Mouse (Mus musculus) E14TG2a.4 (cell line): ENCODE measurements around the gene Gm10721.
"Not testable (repeated sequence)": the region's sequence is repeated elsewhere in the genome, so short reads cannot be mapped to it uniquely, and the experiment has no call there.

Experiments used
- CTCF ChIP-seq: conservative IDR thresholded peaks from 2 replicates; pipeline ENCODE4 v1.5.1; 2014; ENCODE audit warnings: low read length
- NANOG ChIP-seq: IDR thresholded peaks from 2 replicates; pipeline ENCODE4 v1.6.1; 2014; ENCODE audit warnings: borderline replicate concordance, low read length, mixed read lengths
- POU5F1 ChIP-seq: IDR thresholded peaks from 2 replicates; pipeline ENCODE4 v1.6.1; 2014; ENCODE audit warnings: low read length, borderline replicate concordance

DNA sequence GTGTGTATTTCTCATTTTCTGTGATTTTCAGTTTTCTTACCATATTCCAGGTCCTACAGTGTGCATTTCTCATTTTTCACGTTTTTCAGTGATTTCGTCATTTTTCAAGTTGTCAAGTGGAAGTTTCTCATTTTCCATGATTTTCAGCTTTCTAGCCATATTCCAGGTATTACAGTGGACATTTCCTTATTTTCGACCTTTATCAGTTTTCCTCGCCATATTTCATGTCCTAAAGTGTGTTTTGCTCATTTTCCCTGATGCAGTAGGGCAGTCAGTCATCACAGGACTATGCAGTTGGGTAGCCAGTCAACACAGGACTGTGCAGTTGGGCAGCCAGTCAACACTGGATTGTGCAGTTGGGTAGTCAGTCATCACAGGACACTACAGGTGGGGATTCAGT is 25.2 kb downstream of the Gm10721 start:
- not testable (repeated sequence) for TF ChIP-seq CTCF, NANOG, POU5F1
